Mouse (Mus musculus): ENCODE results near the gene Zzef1.

Zzef1 gene

GRCm38 (mm10) chr11:72957318-72957717, 161.3 kb downstream of the Zzef1 start:
- DNase-seq (ENCODE audit: low spot score): no peak

GRCm38 (mm10) chr11:72959924-72960679, 164.1 kb downstream of the Zzef1 start:
- no peak for DNase-seq (ENCODE audit: low spot score)

GRCm38 (mm10) chr11:72960723-72961071, 164.7 kb downstream of the Zzef1 start:
- DNase-seq (ENCODE audit: low spot score): no peak

DNA sequence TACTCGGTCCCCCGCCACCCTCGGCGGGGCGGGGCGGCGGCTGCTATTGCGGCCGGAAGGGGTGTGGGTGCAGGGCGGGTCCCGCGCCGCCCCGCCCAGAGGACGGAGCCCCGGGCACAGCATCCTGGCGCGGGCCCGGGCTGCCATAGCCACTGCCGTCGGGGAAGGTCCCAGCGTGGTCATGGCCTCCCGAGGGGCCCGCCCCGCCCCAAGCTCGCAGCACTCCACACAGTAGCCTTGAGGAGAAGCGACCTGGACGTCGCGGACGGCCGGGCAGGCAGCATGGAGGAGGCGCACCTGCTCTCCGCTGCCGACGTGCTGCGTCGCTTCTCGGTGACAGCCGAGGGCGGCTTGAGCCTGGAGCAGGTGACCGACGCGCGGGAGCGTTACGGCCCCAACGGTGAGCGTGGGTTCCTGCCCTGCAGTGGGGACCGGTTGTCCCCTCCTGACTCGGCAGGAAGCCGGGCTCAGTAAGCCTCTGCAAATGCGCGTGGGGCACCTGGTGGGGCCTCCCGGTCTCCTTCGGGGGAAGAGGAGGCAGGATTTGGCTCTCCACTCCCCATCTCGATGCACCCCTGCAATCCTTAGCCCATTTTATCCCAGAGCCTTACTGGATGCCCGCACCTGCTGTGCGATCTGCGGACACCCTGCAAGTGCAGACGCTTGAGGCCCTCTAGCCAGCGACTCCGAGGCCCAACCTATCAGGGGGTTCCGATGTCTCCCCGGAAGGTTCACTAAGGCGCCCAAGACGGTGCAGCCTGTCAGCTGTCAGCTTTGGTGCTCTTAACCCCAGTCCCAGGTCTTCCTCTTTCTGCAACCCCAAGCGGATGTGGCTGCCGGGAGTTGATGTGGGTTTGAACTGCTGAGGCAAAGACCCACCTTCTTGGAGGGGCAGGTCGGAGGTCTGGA, 165.3 kb downstream of the Zzef1 start, which contains the start of gene Atp2a3:
Gene Atp2a3 (plus strand): TSS at position 98 of the 909 bp plus-strand sequence.
- no peak for DNase-seq (ENCODE audit: low spot score)

- no peak for DNase-seq (ENCODE audit: low spot score)
Measured at GRCm38 (mm10) chr11:72962378-72962777, 166.4 kb downstream of the Zzef1 start.

GRCm38 (mm10) chr11:72963058-72963788, 167.2 kb downstream of the Zzef1 start:
- no peak for DNase-seq (ENCODE audit: low spot score)

DNA sequence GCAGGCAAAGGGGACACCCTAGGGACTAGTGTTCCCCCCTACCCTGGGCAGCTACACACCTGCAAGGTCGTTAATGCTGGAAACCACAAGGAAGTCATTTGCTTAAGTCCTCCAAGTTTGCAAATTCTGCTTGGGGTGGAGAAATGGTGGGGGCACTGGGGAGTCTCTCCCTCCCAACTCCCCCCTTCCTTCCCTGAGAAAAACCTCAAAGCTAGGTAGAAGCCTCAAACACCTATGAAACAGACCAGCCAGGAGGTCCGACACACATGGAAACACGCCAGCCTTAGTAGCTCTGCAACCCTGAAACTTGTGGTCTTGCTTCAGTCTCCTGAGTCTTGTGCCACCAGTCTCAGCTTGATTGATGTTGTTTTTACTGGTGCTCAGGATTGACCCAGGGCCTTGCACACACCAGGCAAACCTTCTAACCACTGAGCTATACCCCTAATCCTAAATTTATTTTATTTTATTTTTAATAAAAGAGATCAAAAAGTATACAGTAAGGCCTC, 167.8 kb downstream of the Zzef1 start:
- DNase-seq (ENCODE audit: low spot score): no peak

- DNase-seq (ENCODE audit: low spot score): no peak
Measured at GRCm38 (mm10) chr11:72974995-72975503, 179.0 kb downstream of the Zzef1 start.

All from embryo, embryonic 10.5 days (tissue).